Mouse (Mus musculus): ENCODE results near the gene Rdh19. TPM values are rescaled to one million over a fixed set of nuclear protein-coding genes. Genes with fewer than 3 reads are reported as not detected.

Rdh19 gene
- polyA plus RNA-seq, 2 experiments, result not detected

DNA sequence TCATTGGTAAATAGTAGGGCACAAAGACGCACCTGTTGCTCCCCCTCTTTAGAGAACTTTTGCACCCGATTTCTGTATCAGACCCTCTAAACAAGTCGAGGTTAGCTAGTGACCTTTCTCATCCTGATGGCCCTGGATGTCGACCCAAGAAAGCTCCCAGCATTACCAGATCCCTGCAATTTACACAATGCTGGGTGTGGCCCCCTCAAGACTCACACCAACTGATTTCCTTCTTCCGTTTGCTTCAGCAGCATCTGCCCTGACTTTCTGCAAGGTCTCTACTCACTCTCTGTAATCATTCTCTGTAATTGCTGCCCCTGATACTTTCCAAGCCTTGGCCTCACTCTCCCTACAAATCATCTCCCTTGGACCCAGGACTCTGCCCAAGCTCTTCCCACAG lies 47.0 kb downstream of the Rdh19 start:
- TF ChIP-seq POLR2A (IDR thresholded peaks at IDR 0.05; ENCODE audit: borderline replicate concordance, extremely low read depth, insufficient read depth, insufficient read length), result no peak
- 45% methylated on average over 5 of the region's 5 CpGs for WGBS
- Histone ChIP-seq H3K9me3 (ENCODE audit: control insufficient read depth, low read length) (no peaks in the 10 kb centered on the region), H3K27ac (replicated peaks; ENCODE audit: low read depth, low read length) (no peak overlapping the region), H3K4me3 (replicated peaks; ENCODE audit: low read length) (no peak overlapping the region), H3K36me3 (ENCODE audit: control insufficient read depth, insufficient read depth, low read length) (no peaks in the 10 kb centered on the region), H3K4me1 (ENCODE audit: control insufficient read depth, insufficient read depth, low read length) (no peaks in the 10 kb centered on the region), H3K9ac (ENCODE audit: low read depth, low read length, severe bottlenecking) (no peak overlapping the region), H3K4me2 (replicated peaks; ENCODE audit: low read depth, low read length, severe bottlenecking) (no peak overlapping the region), H3K27me3 (ENCODE audit: control insufficient read depth, insufficient read depth, low read length) (no peaks in the 10 kb centered on the region)
- no peak for ATAC-seq (ENCODE audit: low FRiP score, low read depth)
- no peak for DNase-seq (ENCODE audit: low spot score)

DNA sequence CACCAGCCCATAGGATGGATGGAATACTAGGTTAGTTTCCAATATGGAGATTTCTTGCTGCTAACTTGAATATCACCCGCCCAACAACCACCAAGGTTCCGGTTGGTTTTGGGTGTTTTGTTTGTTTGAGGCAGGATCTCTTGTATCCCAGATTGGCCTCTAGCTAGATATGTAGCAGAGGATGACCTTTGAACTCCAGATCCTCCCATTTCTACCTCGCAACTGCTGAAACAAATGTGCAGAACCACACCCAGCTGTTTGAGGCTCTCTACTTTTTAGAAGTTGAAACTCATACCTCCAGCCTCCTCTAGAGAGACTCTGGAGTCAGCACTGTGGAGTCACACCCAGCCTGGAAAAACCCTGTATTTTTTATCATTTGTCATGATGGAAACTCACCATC lies 47.8 kb downstream of the Rdh19 start:
- 84% methylated on average over 3 of the region's 3 CpGs for WGBS
- H3K4me3 ChIP-seq (replicated peaks; ENCODE audit: low read length), result no peak overlapping the region
- no peak overlapping the region for H3K27ac ChIP-seq (replicated peaks; ENCODE audit: low read depth, low read length)
- no peak overlapping the region for H3K4me2 ChIP-seq (replicated peaks; ENCODE audit: low read depth, low read length, severe bottlenecking)
- TF ChIP-seq POLR2A (IDR thresholded peaks at IDR 0.05; ENCODE audit: borderline replicate concordance, extremely low read depth, insufficient read depth, insufficient read length), result no peak
- no peaks in the 10 kb centered on the region for H3K4me1 ChIP-seq (ENCODE audit: control insufficient read depth, insufficient read depth, low read length)
- H3K9ac ChIP-seq (ENCODE audit: low read depth, low read length, severe bottlenecking), result no peak overlapping the region
- no peaks in the 10 kb centered on the region for H3K27me3 ChIP-seq (ENCODE audit: control insufficient read depth, insufficient read depth, low read length)
- ATAC-seq (ENCODE audit: low FRiP score, low read depth) (no peak), DNase-seq (ENCODE audit: low spot score) (no peak)
- H3K36me3 ChIP-seq (ENCODE audit: control insufficient read depth, insufficient read depth, low read length), result no peaks in the 10 kb centered on the region
- H3K9me3 ChIP-seq (ENCODE audit: control insufficient read depth, low read length), result no peaks in the 10 kb centered on the region

DNA sequence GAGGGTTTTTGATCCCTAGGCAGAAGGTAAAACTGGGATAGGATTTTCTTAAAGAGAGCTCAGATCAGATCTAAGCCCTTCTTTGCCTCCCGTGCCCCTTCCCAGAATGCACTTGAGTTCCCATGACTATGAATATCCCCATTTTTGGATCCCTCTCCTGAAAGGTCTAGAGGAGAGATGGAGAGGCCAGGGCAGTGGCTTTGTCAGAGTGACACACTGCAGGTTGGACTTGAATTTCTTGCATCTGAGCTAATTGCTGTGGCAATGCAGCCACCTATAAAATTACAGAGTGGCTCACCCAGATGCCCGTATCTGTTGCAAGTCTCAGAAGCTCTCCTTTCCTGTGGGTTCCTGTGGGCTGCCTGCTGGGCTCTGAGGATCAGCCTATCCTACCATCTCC lies 48.5 kb downstream of the Rdh19 start, which contains the start of gene Sdr9c7:
Gene Sdr9c7 (plus strand): TSS at position 301 of the 400 bp plus-strand sequence.
- Histone ChIP-seq H3K9ac (ENCODE audit: low read depth, low read length, severe bottlenecking) (no peak within 1 kb of the TSS), H3K9me3 (ENCODE audit: control insufficient read depth, low read length) (no peaks in the 10 kb centered on the region), H3K27me3 (ENCODE audit: control insufficient read depth, insufficient read depth, low read length) (no peaks in the 10 kb centered on the region), H3K4me3 (replicated peaks; ENCODE audit: low read length) (no peak within 1 kb of the TSS), H3K36me3 (ENCODE audit: control insufficient read depth, insufficient read depth, low read length) (no peaks in the 10 kb centered on the region), H3K27ac (replicated peaks; ENCODE audit: low read depth, low read length) (no peak within 1 kb of the TSS), H3K4me1 (ENCODE audit: control insufficient read depth, insufficient read depth, low read length) (no peaks in the 10 kb centered on the region), H3K4me2 (replicated peaks; ENCODE audit: low read depth, low read length, severe bottlenecking) (no peak within 1 kb of the TSS)
- TF ChIP-seq POLR2A (IDR thresholded peaks at IDR 0.05; ENCODE audit: borderline replicate concordance, extremely low read depth, insufficient read depth, insufficient read length), result no peak
- ATAC-seq (ENCODE audit: low FRiP score, low read depth) (no peak), DNase-seq (ENCODE audit: low spot score) (no peak)
- WGBS, result 75% methylated on average over 2 of the region's 2 CpGs

DNA sequence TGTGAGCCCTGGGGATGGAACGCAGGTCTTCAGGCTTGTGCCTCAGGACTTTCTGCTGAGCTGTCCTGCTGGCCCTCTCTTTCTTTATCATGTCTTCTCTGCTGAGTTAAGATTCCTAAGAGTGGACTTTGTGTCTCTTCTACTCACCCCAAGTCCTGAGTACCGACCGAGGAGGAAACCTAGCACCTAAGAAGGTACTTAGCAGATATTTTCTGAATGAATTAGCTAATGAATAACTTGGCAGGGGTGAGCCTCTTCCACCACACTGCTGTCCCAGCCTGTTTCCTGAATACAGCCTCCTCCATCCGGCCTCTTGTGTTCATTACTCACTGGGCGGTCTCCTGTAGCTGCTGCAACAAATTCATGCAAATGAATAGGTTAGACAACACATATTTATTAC lies 50.1 kb downstream of the Rdh19 start:
- H3K9ac ChIP-seq (ENCODE audit: low read depth, low read length, severe bottlenecking), result no peak overlapping the region
- no peak for TF ChIP-seq POLR2A (IDR thresholded peaks at IDR 0.05; ENCODE audit: borderline replicate concordance, extremely low read depth, insufficient read depth, insufficient read length)
- no peaks in the 10 kb centered on the region for H3K9me3 ChIP-seq (ENCODE audit: control insufficient read depth, low read length)
- no peak for ATAC-seq (ENCODE audit: low FRiP score, low read depth)
- H3K4me1 ChIP-seq (ENCODE audit: control insufficient read depth, insufficient read depth, low read length), result no peaks in the 10 kb centered on the region
- no peak overlapping the region for H3K4me3 ChIP-seq (replicated peaks; ENCODE audit: low read length)
- no peaks in the 10 kb centered on the region for H3K36me3 ChIP-seq (ENCODE audit: control insufficient read depth, insufficient read depth, low read length)
- DNase-seq (ENCODE audit: low spot score), result no peak
- H3K27ac ChIP-seq (replicated peaks; ENCODE audit: low read depth, low read length), result no peak overlapping the region
- H3K4me2 ChIP-seq (replicated peaks; ENCODE audit: low read depth, low read length, severe bottlenecking), result no peak overlapping the region
- 62% methylated on average over 5 of the region's 5 CpGs for WGBS
- H3K27me3 ChIP-seq (ENCODE audit: control insufficient read depth, insufficient read depth, low read length), result no peaks in the 10 kb centered on the region

DNA sequence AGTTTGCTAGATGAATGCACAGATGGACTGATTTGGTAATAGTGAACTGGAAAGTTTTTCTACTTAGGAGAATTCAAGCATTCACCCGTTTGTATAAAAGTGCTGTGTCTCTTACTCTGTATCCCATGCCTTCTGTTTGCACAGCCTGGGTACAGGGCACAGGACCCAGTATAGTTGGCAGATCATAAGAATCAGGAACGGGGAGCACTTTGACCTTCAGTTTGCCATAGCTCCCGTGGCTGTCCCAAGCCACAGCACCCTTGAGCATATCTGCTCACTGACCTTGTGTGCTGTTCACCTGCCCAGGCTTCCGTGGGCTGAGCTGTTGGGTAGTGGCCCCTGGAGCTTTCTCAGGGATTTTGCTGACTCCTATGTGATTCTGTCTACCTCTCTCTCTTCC lies 52.0 kb downstream of the Rdh19 start:
- DNase-seq (ENCODE audit: low spot score) (no peak), ATAC-seq (ENCODE audit: low FRiP score, low read depth) (no peak)
- no peaks in the 10 kb centered on the region for H3K4me1 ChIP-seq (ENCODE audit: control insufficient read depth, insufficient read depth, low read length)
- no peak overlapping the region for H3K4me2 ChIP-seq (replicated peaks; ENCODE audit: low read depth, low read length, severe bottlenecking)
- WGBS, result 82% methylated on average over 4 of the region's 4 CpGs
- no peak for TF ChIP-seq POLR2A (IDR thresholded peaks at IDR 0.05; ENCODE audit: borderline replicate concordance, extremely low read depth, insufficient read depth, insufficient read length)
- no peak overlapping the region for H3K27ac ChIP-seq (replicated peaks; ENCODE audit: low read depth, low read length)
- H3K27me3 ChIP-seq (ENCODE audit: control insufficient read depth, insufficient read depth, low read length), result no peaks in the 10 kb centered on the region
- H3K4me3 ChIP-seq (replicated peaks; ENCODE audit: low read length), result no peak overlapping the region
- no peak overlapping the region for H3K9ac ChIP-seq (ENCODE audit: low read depth, low read length, severe bottlenecking)
- no peaks in the 10 kb centered on the region for H3K36me3 ChIP-seq (ENCODE audit: control insufficient read depth, insufficient read depth, low read length)
- no peaks in the 10 kb centered on the region for H3K9me3 ChIP-seq (ENCODE audit: control insufficient read depth, low read length)

DNA sequence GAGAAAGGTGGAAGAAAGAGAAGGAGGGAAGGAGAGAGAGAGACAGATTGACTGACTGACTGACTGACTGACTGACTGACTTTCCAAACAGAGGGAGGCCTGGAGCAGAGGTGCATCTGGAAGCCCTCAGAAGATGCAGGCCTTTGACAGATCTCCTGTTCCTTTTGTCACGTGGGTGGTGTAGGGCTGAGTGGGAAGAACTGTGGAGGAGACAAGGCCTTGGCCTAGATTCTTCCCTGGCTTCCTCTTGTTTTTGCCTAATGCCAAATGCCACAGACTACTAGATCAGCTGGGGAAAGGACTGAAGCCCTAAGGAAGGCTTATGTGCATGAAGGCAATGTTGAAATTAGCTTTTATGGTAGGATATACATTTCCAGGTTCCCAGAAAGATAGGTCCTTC lies 53.4 kb downstream of the Rdh19 start:
- no peak for TF ChIP-seq POLR2A (IDR thresholded peaks at IDR 0.05; ENCODE audit: borderline replicate concordance, extremely low read depth, insufficient read depth, insufficient read length)

More for the DNA sequence above, 53.4 kb downstream of the Rdh19 start:
- H3K27ac ChIP-seq (replicated peaks; ENCODE audit: low read depth, low read length), result no peak overlapping the region
- 74% methylated on average over 1 of the region's 1 CpGs for WGBS
- DNase-seq (ENCODE audit: low spot score) (no peak), ATAC-seq (ENCODE audit: low FRiP score, low read depth) (no peak)
- no peak overlapping the region for H3K4me3 ChIP-seq (replicated peaks; ENCODE audit: low read length)
- no peaks in the 10 kb centered on the region for H3K36me3 ChIP-seq (ENCODE audit: control insufficient read depth, insufficient read depth, low read length)
- H3K27me3 ChIP-seq (ENCODE audit: control insufficient read depth, insufficient read depth, low read length), result no peaks in the 10 kb centered on the region
- no peaks in the 10 kb centered on the region for H3K9me3 ChIP-seq (ENCODE audit: control insufficient read depth, low read length)
- H3K4me1 ChIP-seq (ENCODE audit: control insufficient read depth, insufficient read depth, low read length), result no peaks in the 10 kb centered on the region
- no peak overlapping the region for H3K9ac ChIP-seq (ENCODE audit: low read depth, low read length, severe bottlenecking)
- H3K4me2 ChIP-seq (replicated peaks; ENCODE audit: low read depth, low read length, severe bottlenecking), result no peak overlapping the region
